Mouse (Mus musculus) E14TG2a.4 (cell line): Measurements from ENCODE around the gene Eml3.

Experiments
- CTCF ChIP-seq: conservative IDR thresholded peaks from 2 replicates; pipeline ENCODE4 v1.5.1; 2014; ENCODE audit warnings: low read length
- POU5F1 ChIP-seq: IDR thresholded peaks from 2 replicates; pipeline ENCODE4 v1.6.1; 2014; ENCODE audit warnings: low read length, borderline replicate concordance

GRCm38 (mm10) chr19:8908531-8908930 lies 20.8 kb upstream of the Eml3 start:
- TF ChIP-seq CTCF (no peak), POU5F1 (no peak)
